Mouse (Mus musculus) heart, embryonic 10.5 days (tissue): ENCODE measurements around the gene Dyrk3. TPM values are rescaled to one million over a fixed set of nuclear protein-coding genes. Genes with fewer than 3 reads are reported as not detected.

Experiments
- DNase-seq: peaks from one replicate; pipeline ENCODE4 v3.0.0-alpha.2; 2017; ENCODE audit warnings: low spot score
- H3K27ac ChIP-seq: fragments of 300-500 bp; sonication (generic); 2 replicates; pipeline ENCODE4 v1.5.1; 2016; ENCODE audit warnings: mild to moderate bottlenecking
- H3K27me3 ChIP-seq: fragments of 300-500 bp; sonication (generic); 2 replicates; pipeline ENCODE4 v1.6.1; 2016; ENCODE audit warnings: mild to moderate bottlenecking; ENCODE audit not compliant: poor library complexity, insufficient read depth, severe bottlenecking
- H3K36me3 ChIP-seq: fragments of 300-500 bp; sonication (generic); 2 replicates; pipeline ENCODE4 v1.6.1; 2016; ENCODE audit warnings: mild to moderate bottlenecking, moderate library complexity
- H3K4me1 ChIP-seq: fragments of 300-500 bp; sonication (generic); 2 replicates; pipeline ENCODE4 v1.6.1; 2016; ENCODE audit warnings: mild to moderate bottlenecking
- H3K4me3 ChIP-seq: fragments of 300-500 bp; sonication (generic); 2 replicates; pipeline ENCODE4 v1.5.1; 2016; ENCODE audit warnings: mild to moderate bottlenecking, moderate library complexity
- H3K9me3 ChIP-seq: fragments of 300-500 bp; sonication (generic); 2 replicates; pipeline ENCODE4 v1.6.1; 2016; ENCODE audit warnings: mild to moderate bottlenecking, moderate library complexity
- WGBS: fragments of 180-500 bp; shearing (Covaris S2); methylation state at CpG from one replicate; pipeline ENCODE4 v1.1.7; 2016; 5-methylcytosine and 5-hydroxymethylcytosine counted together
- polyA plus RNA-seq: library from polyadenylated mRNA; unstranded; fragments of >200 nt; fragmentation: Nextera tagmentation; extraction: Ambion mirVana; gene quantifications from 2 replicates; pipeline ENCODE4 v1.2.1, GENCODE M21; 2016

The Dyrk3 gene
- polyA plus RNA-seq, 1 experiment from 2014 or later: 3.1 TPM

DNA sequence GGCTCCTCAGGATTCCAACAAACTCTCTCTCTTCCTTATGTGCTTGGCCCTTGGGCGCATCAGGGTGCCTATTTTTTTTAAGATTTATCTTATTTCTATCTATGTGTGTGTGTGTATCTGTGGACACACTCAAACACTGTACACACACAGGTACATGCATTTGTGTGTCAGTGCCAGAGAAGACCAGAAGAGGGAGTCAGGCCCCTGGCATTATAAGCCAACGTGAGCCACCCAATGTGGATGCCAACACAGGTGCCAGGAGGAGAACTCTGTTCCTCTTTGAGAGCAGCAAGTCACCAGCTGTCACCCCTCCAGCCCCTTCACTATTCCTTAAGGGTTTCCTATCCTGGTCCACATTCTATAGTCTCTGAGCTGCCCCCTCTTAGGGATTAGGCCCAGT lies 19.1 kb downstream of the Dyrk3 start:
- peaks cover 36% of the 10 kb centered on the region for H3K4me1 ChIP-seq
- no peak overlapping the region for H3K27ac ChIP-seq
- no peak for DNase-seq
- no peaks in the 10 kb centered on the region for H3K9me3 ChIP-seq
- H3K36me3 ChIP-seq: no peaks in the 10 kb centered on the region
- no peak overlapping the region for H3K4me3 ChIP-seq
- no peaks in the 10 kb centered on the region for H3K27me3 ChIP-seq
- 69% methylated on average over 2 of the region's 2 CpGs for WGBS

DNA sequence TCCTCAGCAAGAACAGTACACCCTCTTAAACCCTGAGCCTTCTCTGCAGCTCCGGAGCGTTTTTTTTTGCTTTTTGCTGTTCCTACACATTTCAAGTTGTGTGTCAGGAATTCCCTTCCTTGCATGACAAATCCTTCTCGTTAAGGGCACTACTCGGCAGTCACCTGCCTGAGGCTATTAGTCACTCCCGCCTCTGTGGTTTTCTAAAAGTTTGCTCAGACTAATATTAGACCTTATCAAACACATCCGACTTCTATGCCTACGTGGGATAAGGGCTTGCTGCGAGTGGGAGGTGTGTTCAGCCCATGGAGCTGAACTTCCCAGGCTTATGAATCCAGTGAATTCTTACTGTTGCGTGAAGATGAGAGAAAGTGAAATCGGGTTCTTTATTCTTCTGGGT lies 19.6 kb downstream of the Dyrk3 start:
- Histone ChIP-seq H3K36me3 (no peaks in the 10 kb centered on the region), H3K4me3 (no peak overlapping the region), H3K27me3 (no peaks in the 10 kb centered on the region), H3K9me3 (no peaks in the 10 kb centered on the region), H3K4me1 (peaks cover 32% of the 10 kb centered on the region), H3K27ac (0 out of 2 replicates have a peak overlapping the region, but pooled peaks have one; percentile 2)
- WGBS: 57% methylated on average over 10 of the region's 10 CpGs
- DNase-seq: no peak

- Histone ChIP-seq H3K36me3 (no peaks in the 10 kb centered on the region), H3K4me1 (peaks cover 33% of the 10 kb centered on the region), H3K27me3 (no peaks in the 10 kb centered on the region), H3K27ac (peak overlapping the region; percentile 80), H3K4me3 (no peak overlapping the region), H3K9me3 (no peaks in the 10 kb centered on the region)
- peak; percentile 84 for DNase-seq
- 42% methylated on average over 13 of the region's 13 CpGs for WGBS
These were observed 21.6 kb downstream of the Dyrk3 start for GRCm38 (mm10) chr1:131116430-131117011.

GRCm38 (mm10) chr1:131115932-131116331 lies 22.2 kb downstream of the Dyrk3 start:
- WGBS: 20% methylated on average over 6 of the region's 6 CpGs
- no peak overlapping the region; the same call in 1 of the 2 replicates for H3K27ac ChIP-seq
- DNase-seq: no peak
- peaks cover 33% of the 10 kb centered on the region for H3K4me1 ChIP-seq
- H3K27me3 ChIP-seq: no peaks in the 10 kb centered on the region
- no peaks in the 10 kb centered on the region for H3K9me3 ChIP-seq
- no peak overlapping the region for H3K4me3 ChIP-seq
- no peaks in the 10 kb centered on the region for H3K36me3 ChIP-seq

- Histone ChIP-seq H3K4me1 (peaks cover 38% of the 10 kb centered on the region), H3K36me3 (no peaks in the 10 kb centered on the region), H3K9me3 (no peaks in the 10 kb centered on the region), H3K27ac (no peak overlapping the region), H3K4me3 (no peak overlapping the region), H3K27me3 (no peaks in the 10 kb centered on the region)
- 23% methylated on average over 6 of the region's 6 CpGs for WGBS
- DNase-seq: no peak
These were observed 25.6 kb downstream of the Dyrk3 start for GRCm38 (mm10) chr1:131112576-131112975.

DNA sequence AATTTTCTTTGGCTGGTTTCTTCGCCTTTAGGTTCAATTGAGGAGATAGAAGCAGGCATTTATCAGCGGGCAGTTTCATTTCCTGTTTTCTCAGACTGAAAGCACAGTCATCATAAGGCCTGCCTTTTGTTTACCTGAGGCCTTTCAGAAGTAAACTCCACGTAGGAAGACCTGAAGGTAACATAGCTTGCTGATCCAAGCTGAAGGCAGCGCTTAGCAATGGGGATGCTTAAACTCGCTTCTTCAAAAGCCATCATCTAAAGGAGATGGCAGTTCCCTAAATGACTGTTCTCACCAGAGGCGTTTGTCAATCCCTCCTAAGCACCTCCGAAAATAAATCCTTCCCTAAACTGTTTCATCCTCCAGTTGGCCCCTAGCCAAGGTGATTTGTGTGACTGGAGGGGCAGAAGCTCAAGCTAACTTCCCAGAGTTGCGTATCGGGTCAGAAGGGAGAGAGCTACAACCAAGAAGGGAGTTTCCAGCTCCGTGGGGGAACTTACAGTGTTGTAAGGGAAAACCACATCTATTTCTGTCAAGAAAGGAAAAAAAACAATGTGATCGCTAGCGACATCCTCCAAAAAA lies 27.5 kb downstream of the Dyrk3 start:
- DNase-seq: no peak
- Histone ChIP-seq H3K27ac (0 out of 2 replicates have a peak overlapping the region, but pooled peaks have one; percentile 47), H3K4me3 (no peak overlapping the region), H3K4me1 (peaks cover 29% of the 10 kb centered on the region), H3K27me3 (no peaks in the 10 kb centered on the region), H3K36me3 (no peaks in the 10 kb centered on the region), H3K9me3 (no peaks in the 10 kb centered on the region)
- WGBS: 71% methylated on average over 12 of the region's 12 CpGs

DNA sequence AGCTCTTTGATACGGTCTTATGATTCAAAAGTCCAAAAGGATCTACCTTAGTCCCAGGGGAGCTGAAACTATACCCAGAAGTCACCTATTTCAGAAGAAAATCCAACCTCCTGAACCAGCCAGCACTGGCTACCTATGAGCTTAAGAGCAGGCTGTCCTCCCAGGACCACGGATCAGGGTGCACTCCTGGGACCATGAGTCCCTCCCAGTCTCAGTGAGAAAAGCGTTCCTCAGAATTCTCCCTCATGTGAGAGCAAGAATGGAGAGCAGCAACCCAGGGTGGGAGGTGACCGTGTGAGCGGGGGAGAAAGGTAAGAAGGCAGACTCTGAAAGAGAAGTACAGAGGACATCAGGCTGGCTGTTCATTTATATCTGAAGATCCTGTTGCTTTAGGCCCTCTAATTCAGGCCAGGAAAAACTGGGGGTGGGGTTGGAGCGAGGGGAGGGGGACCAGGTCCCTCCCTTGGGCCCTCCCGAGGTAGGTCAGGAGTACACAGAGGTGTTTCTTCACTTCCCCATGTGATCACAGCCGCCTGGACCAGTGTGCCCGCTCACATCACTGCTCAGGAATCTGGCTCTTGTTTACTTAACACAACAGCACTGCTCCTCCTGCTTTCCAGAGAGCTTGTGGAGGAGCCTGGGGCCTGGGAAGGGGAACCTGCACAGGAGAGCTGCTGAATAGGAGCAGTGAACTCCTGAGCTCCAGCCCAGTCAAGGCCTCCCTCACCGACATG lies 30.4 kb downstream of the Dyrk3 start:
- Histone ChIP-seq H3K9me3 (no peaks in the 10 kb centered on the region), H3K27ac (peak overlapping the region; percentile 81), H3K36me3 (no peaks in the 10 kb centered on the region), H3K4me1 (peaks cover 32% of the 10 kb centered on the region), H3K27me3 (no peaks in the 10 kb centered on the region), H3K4me3 (no peak overlapping the region)
- WGBS: 43% methylated on average over 10 of the region's 10 CpGs
- peak; percentile 86 for DNase-seq

DNA sequence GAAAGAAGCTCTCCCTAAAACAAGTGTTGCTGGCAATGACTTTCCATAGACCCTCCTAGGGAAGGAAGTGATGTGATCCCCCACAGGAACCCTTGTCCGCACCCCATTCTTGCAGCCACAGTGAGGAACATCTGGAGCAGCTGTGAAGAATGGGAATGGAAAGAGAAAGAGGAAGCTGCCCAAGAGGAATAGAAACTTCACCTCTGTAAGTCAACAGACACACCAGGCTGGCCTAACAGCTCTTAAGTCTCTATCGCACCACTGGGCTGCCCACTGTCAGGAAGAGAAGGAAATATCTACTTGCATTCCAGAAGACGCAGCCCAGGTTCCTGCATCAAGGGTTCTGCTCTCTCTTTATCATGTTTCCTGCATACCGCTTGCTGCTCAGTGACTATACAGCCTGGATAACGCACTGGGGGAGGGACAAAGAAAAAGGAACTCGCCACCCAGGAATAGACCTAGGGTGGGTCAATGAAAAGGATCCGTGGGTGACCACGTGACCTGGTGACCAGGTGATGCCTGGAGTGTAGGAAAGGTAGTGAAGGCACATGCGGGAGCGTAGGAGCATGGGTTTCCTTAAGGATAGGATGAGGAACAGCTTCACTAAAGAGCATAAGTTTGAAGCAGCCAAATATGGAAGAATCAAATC lies 34.2 kb downstream of the Dyrk3 start:
- Histone ChIP-seq H3K4me1 (peaks cover 21% of the 10 kb centered on the region), H3K27ac (no peak overlapping the region)
- WGBS: 49% methylated on average over 10 of the region's 10 CpGs

GRCm38 (mm10) chr1:131100808-131101207 lies 37.3 kb downstream of the Dyrk3 start:
- WGBS: 79% methylated on average over 1 of the region's 1 CpGs
- no peaks in the 10 kb centered on the region for H3K9me3 ChIP-seq
- no peak for DNase-seq
- no peak overlapping the region for H3K27ac ChIP-seq
- H3K4me3 ChIP-seq: no peak overlapping the region
- H3K36me3 ChIP-seq: no peaks in the 10 kb centered on the region
- no peaks in the 10 kb centered on the region for H3K27me3 ChIP-seq
- H3K4me1 ChIP-seq: peaks cover 17% of the 10 kb centered on the region

More for the DNA sequence above, 34.2 kb downstream of the Dyrk3 start:
- H3K9me3 ChIP-seq: no peaks in the 10 kb centered on the region
- DNase-seq: no peak
- H3K4me3 ChIP-seq: 0 out of 2 replicates have a peak overlapping the region, but pooled peaks have one; percentile 10
- H3K27me3 ChIP-seq: no peaks in the 10 kb centered on the region
- no peaks in the 10 kb centered on the region for H3K36me3 ChIP-seq

- under 1% methylated on average over 32 of the region's 32 CpGs for WGBS
- Histone ChIP-seq H3K27me3 (no peaks in the 10 kb centered on the region), H3K9me3 (no peaks in the 10 kb centered on the region), H3K36me3 (no peaks in the 10 kb centered on the region), H3K27ac (peak within 1 kb of the TSS; percentile 97), H3K4me3 (peak within 1 kb of the TSS; percentile 92), H3K4me1 (peaks cover 39% of the 10 kb centered on the region)
- peak; percentile 97 for DNase-seq
These were observed 40.4 kb downstream of the Dyrk3 start, which contains the start of gene Mapkapk2 for GRCm38 (mm10) chr1:131097700-131098094. TSS of gene Mapkapk2 (minus strand) at chr1:131097826.

GRCm38 (mm10) chr1:131096803-131097699 lies 41.1 kb downstream of the Dyrk3 start:
- DNase-seq: peak; percentile 89
- H3K27ac ChIP-seq: peak overlapping the region; percentile 97
- under 1% methylated on average over 98 of the region's 98 CpGs for WGBS
- H3K36me3 ChIP-seq: no peaks in the 10 kb centered on the region
- H3K27me3 ChIP-seq: no peaks in the 10 kb centered on the region
- peaks cover 45% of the 10 kb centered on the region for H3K4me1 ChIP-seq
- H3K4me3 ChIP-seq: peak overlapping the region; percentile 92
- H3K9me3 ChIP-seq: no peaks in the 10 kb centered on the region

DNA sequence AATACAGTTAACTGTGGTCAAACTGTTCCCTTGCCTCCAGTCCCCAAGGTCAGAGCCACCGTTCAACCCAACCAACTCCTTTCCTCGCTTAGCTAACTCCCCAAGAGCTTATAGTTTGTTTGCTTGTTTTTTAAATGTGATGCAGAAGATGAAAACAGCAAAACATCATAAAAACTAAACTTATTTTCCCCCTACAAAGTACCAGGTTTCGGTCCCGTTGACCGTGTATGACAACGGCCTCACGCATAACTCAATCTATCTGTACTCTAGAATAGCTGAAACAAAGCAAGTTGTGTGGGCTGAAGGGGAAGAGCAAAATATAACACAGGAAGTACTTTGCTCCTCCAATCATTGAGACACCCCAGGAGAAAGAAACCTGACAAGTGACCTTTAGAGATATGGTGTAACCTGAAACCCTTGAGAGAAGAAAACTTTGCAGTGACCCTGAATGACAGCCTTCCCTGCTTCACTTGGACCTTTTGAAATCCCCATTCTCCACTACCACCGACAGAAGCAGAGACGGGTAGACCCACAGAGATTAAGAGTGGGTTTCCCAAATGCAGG lies 41.9 kb downstream of the Dyrk3 start:
- no peaks in the 10 kb centered on the region for H3K27me3 ChIP-seq
- H3K4me3 ChIP-seq: peak overlapping the region; percentile 92
- 0 out of 2 replicates have a peak, but pooled peaks cover 2% of the 10 kb centered on the region for H3K36me3 ChIP-seq
- H3K4me1 ChIP-seq: peaks cover 54% of the 10 kb centered on the region
- DNase-seq: no peak
- peak overlapping the region; percentile 97 for H3K27ac ChIP-seq
- 18% methylated on average over 9 of the region's 9 CpGs for WGBS
- H3K9me3 ChIP-seq: no peaks in the 10 kb centered on the region
